Mouse (Mus musculus): ENCODE measurements around the gene Tanc1. TPM values are rescaled to one million over a fixed set of nuclear protein-coding genes. Genes with fewer than 3 reads are reported as not detected.

Gene Tanc1
- polyA plus RNA-seq, 1 experiment from 2014 or later = 4.9 TPM

- 76% methylated on average over 6 of the region's 6 CpGs for WGBS
- no peak overlapping the region for H3K4me3 ChIP-seq (ENCODE audit: low read depth, low read length)
- H3K9me3 ChIP-seq (replicated peaks; ENCODE audit: control insufficient read depth, low read length) = no peaks in the 10 kb centered on the region
- no peak overlapping the region for H3K9ac ChIP-seq (ENCODE audit: low read length)
- no peaks in the 10 kb centered on the region for H3K36me3 ChIP-seq (ENCODE audit: control insufficient read depth, insufficient read depth, low read length)
- no peak overlapping the region for H3K4me2 ChIP-seq (ENCODE audit: low read length)
- ATAC-seq = no peak
- H3K27ac ChIP-seq (ENCODE audit: low read depth, low read length) = no peak overlapping the region
- no peaks in the 10 kb centered on the region for H3K27me3 ChIP-seq (replicated peaks; ENCODE audit: control insufficient read depth, insufficient read depth, low read length)
- H3K4me1 ChIP-seq (ENCODE audit: control insufficient read depth, insufficient read depth, low read length) = no peaks in the 10 kb centered on the region
- no peak for DNase-seq (ENCODE audit: low spot score)
Measured at GRCm38 (mm10) chr2:59622514-59623139, 10.8 kb downstream of the Tanc1 start.

- H3K9me3 ChIP-seq (replicated peaks; ENCODE audit: control insufficient read depth, low read length) = no peaks in the 10 kb centered on the region
- no peaks in the 10 kb centered on the region for H3K36me3 ChIP-seq (ENCODE audit: control insufficient read depth, insufficient read depth, low read length)
- no peak overlapping the region for H3K9ac ChIP-seq (ENCODE audit: low read length)
- DNase-seq (ENCODE audit: low spot score) (no peak), ATAC-seq (no peak)
- H3K27ac ChIP-seq (ENCODE audit: low read depth, low read length) = no peak overlapping the region
- H3K4me3 ChIP-seq (ENCODE audit: low read depth, low read length) = no peak overlapping the region
- H3K4me1 ChIP-seq (ENCODE audit: control insufficient read depth, insufficient read depth, low read length) = peaks cover 4% of the 10 kb centered on the region; the same call in 1 of the 2 replicates
- 83% methylated on average over 5 of the region's 5 CpGs for WGBS
- no peak overlapping the region for H3K4me2 ChIP-seq (ENCODE audit: low read length)
- H3K27me3 ChIP-seq (replicated peaks; ENCODE audit: control insufficient read depth, insufficient read depth, low read length) = no peaks in the 10 kb centered on the region
Measured at GRCm38 (mm10) chr2:59623858-59624257, 12.0 kb downstream of the Tanc1 start.

- H3K4me1 ChIP-seq (ENCODE audit: control insufficient read depth, insufficient read depth, low read length) = peaks cover 4% of the 10 kb centered on the region; the same call in 1 of the 2 replicates
- 74% methylated on average over 2 of the region's 2 CpGs for WGBS
- no peak for ATAC-seq
Measured at GRCm38 (mm10) chr2:59625416-59625815, 13.6 kb downstream of the Tanc1 start.

GRCm38 (mm10) chr2:59625927-59626326 is 14.1 kb downstream of the Tanc1 start:
- H3K36me3 ChIP-seq (ENCODE audit: control insufficient read depth, insufficient read depth, low read length) = no peaks in the 10 kb centered on the region
- no peak for ATAC-seq
- no peak overlapping the region for H3K9ac ChIP-seq (ENCODE audit: low read length)
- H3K4me1 ChIP-seq (ENCODE audit: control insufficient read depth, insufficient read depth, low read length) = peaks cover 4% of the 10 kb centered on the region; the same call in 1 of the 2 replicates
- H3K9me3 ChIP-seq (replicated peaks; ENCODE audit: control insufficient read depth, low read length) = no peaks in the 10 kb centered on the region
- 48% methylated on average over 8 of the region's 8 CpGs for WGBS
- DNase-seq (ENCODE audit: low spot score) = no peak
- no peak overlapping the region for H3K4me3 ChIP-seq (ENCODE audit: low read depth, low read length)
- no peak overlapping the region for H3K27ac ChIP-seq (ENCODE audit: low read depth, low read length)
- H3K4me2 ChIP-seq (ENCODE audit: low read length) = no peak overlapping the region
- H3K27me3 ChIP-seq (replicated peaks; ENCODE audit: control insufficient read depth, insufficient read depth, low read length) = no peaks in the 10 kb centered on the region

More at GRCm38 (mm10) chr2:59625416-59625815, 13.6 kb downstream of the Tanc1 start:
- Histone ChIP-seq H3K9me3 (replicated peaks; ENCODE audit: control insufficient read depth, low read length) (no peaks in the 10 kb centered on the region), H3K36me3 (ENCODE audit: control insufficient read depth, insufficient read depth, low read length) (no peaks in the 10 kb centered on the region), H3K4me2 (ENCODE audit: low read length) (no peak overlapping the region), H3K4me3 (ENCODE audit: low read depth, low read length) (no peak overlapping the region), H3K27me3 (replicated peaks; ENCODE audit: control insufficient read depth, insufficient read depth, low read length) (no peaks in the 10 kb centered on the region), H3K9ac (ENCODE audit: low read length) (no peak overlapping the region), H3K27ac (ENCODE audit: low read depth, low read length) (no peak overlapping the region)
- DNase-seq (ENCODE audit: low spot score) = no peak

- Histone ChIP-seq H3K4me2 (ENCODE audit: low read length) (no peak overlapping the region), H3K36me3 (ENCODE audit: control insufficient read depth, insufficient read depth, low read length) (no peaks in the 10 kb centered on the region), H3K27me3 (replicated peaks; ENCODE audit: control insufficient read depth, insufficient read depth, low read length) (no peaks in the 10 kb centered on the region), H3K4me3 (ENCODE audit: low read depth, low read length) (no peak overlapping the region), H3K4me1 (ENCODE audit: control insufficient read depth, insufficient read depth, low read length) (peaks cover 4% of the 10 kb centered on the region; the same call in 1 of the 2 replicates), H3K9ac (ENCODE audit: low read length) (no peak overlapping the region), H3K9me3 (replicated peaks; ENCODE audit: control insufficient read depth, low read length) (no peaks in the 10 kb centered on the region), H3K27ac (ENCODE audit: low read depth, low read length) (no peak overlapping the region)
- DNase-seq (ENCODE audit: low spot score) (no peak), ATAC-seq (no peak)
- 78% methylated on average over 3 of the region's 3 CpGs for WGBS
Measured at GRCm38 (mm10) chr2:59626422-59626821, 14.6 kb downstream of the Tanc1 start.

GRCm38 (mm10) chr2:59627502-59627901 is 15.7 kb downstream of the Tanc1 start:
- H3K27me3 ChIP-seq (replicated peaks; ENCODE audit: control insufficient read depth, insufficient read depth, low read length) = no peaks in the 10 kb centered on the region
- H3K4me2 ChIP-seq (ENCODE audit: low read length) = no peak overlapping the region
- H3K9ac ChIP-seq (ENCODE audit: low read length) = no peak overlapping the region
- H3K4me3 ChIP-seq (ENCODE audit: low read depth, low read length) = no peak overlapping the region
- DNase-seq (ENCODE audit: low spot score) (no peak), ATAC-seq (no peak)
- H3K27ac ChIP-seq (ENCODE audit: low read depth, low read length) = no peak overlapping the region
- no peaks in the 10 kb centered on the region for H3K36me3 ChIP-seq (ENCODE audit: control insufficient read depth, insufficient read depth, low read length)
- H3K9me3 ChIP-seq (replicated peaks; ENCODE audit: control insufficient read depth, low read length) = no peaks in the 10 kb centered on the region
- 9% methylated on average over 1 of the region's 1 CpGs for WGBS
- peaks cover 4% of the 10 kb centered on the region; the same call in 1 of the 2 replicates for H3K4me1 ChIP-seq (ENCODE audit: control insufficient read depth, insufficient read depth, low read length)

GRCm38 (mm10) chr2:59628057-59628901 is 16.4 kb downstream of the Tanc1 start:
- DNase-seq (ENCODE audit: low spot score) (no peak), ATAC-seq (peak; percentile 37; the same call in 1 of the 2 replicates)
- no peak overlapping the region for H3K4me3 ChIP-seq (ENCODE audit: low read depth, low read length)
- H3K27ac ChIP-seq (ENCODE audit: low read depth, low read length) = no peak overlapping the region
- no peak overlapping the region for H3K9ac ChIP-seq (ENCODE audit: low read length)
- no peaks in the 10 kb centered on the region for H3K36me3 ChIP-seq (ENCODE audit: control insufficient read depth, insufficient read depth, low read length)
- H3K9me3 ChIP-seq (replicated peaks; ENCODE audit: control insufficient read depth, low read length) = no peaks in the 10 kb centered on the region
- H3K27me3 ChIP-seq (replicated peaks; ENCODE audit: control insufficient read depth, insufficient read depth, low read length) = no peaks in the 10 kb centered on the region
- WGBS = 78% methylated on average over 17 of the region's 17 CpGs
- H3K4me2 ChIP-seq (ENCODE audit: low read length) = no peak overlapping the region
- H3K4me1 ChIP-seq (ENCODE audit: control insufficient read depth, insufficient read depth, low read length) = peaks cover 4% of the 10 kb centered on the region; the same call in 1 of the 2 replicates

- ATAC-seq (no peak), DNase-seq (ENCODE audit: low spot score) (no peak)
- WGBS = 93% methylated on average over 4 of the region's 4 CpGs
- Histone ChIP-seq H3K4me3 (ENCODE audit: low read depth, low read length) (no peak overlapping the region), H3K4me2 (ENCODE audit: low read length) (no peak overlapping the region), H3K9ac (ENCODE audit: low read length) (no peak overlapping the region), H3K4me1 (ENCODE audit: control insufficient read depth, insufficient read depth, low read length) (peaks cover 4% of the 10 kb centered on the region; the same call in 1 of the 2 replicates), H3K9me3 (replicated peaks; ENCODE audit: control insufficient read depth, low read length) (no peaks in the 10 kb centered on the region), H3K27me3 (replicated peaks; ENCODE audit: control insufficient read depth, insufficient read depth, low read length) (no peaks in the 10 kb centered on the region), H3K27ac (ENCODE audit: low read depth, low read length) (no peak overlapping the region), H3K36me3 (ENCODE audit: control insufficient read depth, insufficient read depth, low read length) (no peaks in the 10 kb centered on the region)
Measured at GRCm38 (mm10) chr2:59629829-59630228, 18.0 kb downstream of the Tanc1 start.

GRCm38 (mm10) chr2:59631406-59631805 is 19.6 kb downstream of the Tanc1 start:
- Histone ChIP-seq H3K4me3 (ENCODE audit: low read depth, low read length) (no peak overlapping the region), H3K4me1 (ENCODE audit: control insufficient read depth, insufficient read depth, low read length) (peaks cover 4% of the 10 kb centered on the region; the same call in 1 of the 2 replicates), H3K27me3 (replicated peaks; ENCODE audit: control insufficient read depth, insufficient read depth, low read length) (no peaks in the 10 kb centered on the region), H3K9me3 (replicated peaks; ENCODE audit: control insufficient read depth, low read length) (peaks cover 3% of the 10 kb centered on the region; the same call in 1 of the 2 replicates), H3K9ac (ENCODE audit: low read length) (no peak overlapping the region), H3K36me3 (ENCODE audit: control insufficient read depth, insufficient read depth, low read length) (no peaks in the 10 kb centered on the region), H3K27ac (ENCODE audit: low read depth, low read length) (no peak overlapping the region), H3K4me2 (ENCODE audit: low read length) (no peak overlapping the region)
- no peak for DNase-seq (ENCODE audit: low spot score)
- no peak for ATAC-seq
- WGBS = 75% methylated on average over 5 of the region's 5 CpGs

All from forebrain, embryonic 14.5 days (tissue).